Mouse (Mus musculus) spleen, adult 2 months (tissue): ENCODE measurements around the gene Heatr3.

Experiments used
- CTCF ChIP-seq: fragments of 200-500 bp; IDR thresholded peaks from 2 replicates; pipeline ENCODE4 v1.5.1; 2011; ENCODE audit warnings: mild to moderate bottlenecking, inconsistent platforms; ENCODE audit not compliant: insufficient read depth, insufficient read length, insufficient replicate concordance; ENCODE audit errors: extremely low read depth
- POLR2A ChIP-seq: fragments of 200-500 bp; IDR thresholded peaks from 2 replicates; pipeline ENCODE4 v1.6.1; 2011; ENCODE audit warnings: low read depth, low read length, inconsistent platforms

DNA sequence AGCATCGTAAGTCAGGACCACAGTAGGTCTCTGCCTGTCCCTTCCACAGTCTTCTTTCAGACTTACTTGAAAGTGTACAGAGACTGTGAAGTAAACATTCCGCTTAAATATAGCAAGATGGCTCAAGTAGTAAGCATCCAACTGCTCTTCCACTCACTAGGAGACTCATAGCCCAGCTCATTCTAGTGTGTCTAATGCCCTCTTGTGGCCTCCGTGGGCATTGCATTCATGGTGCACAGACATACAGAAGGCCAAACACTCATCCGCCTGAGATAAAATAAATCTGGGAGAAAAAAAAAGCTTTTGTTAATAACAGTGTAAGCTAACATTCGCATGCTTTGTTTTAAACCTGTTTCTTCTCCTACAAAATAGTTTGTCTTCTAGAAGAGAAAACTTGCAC lies 23.8 kb downstream of the Heatr3 start:
- TF ChIP-seq CTCF (peak; percentile 45; the same call in 1 of the 2 replicates), POLR2A (no peak)
